Mouse (Mus musculus) heart, embryonic 16.5 days (tissue): Measurements from ENCODE around the gene Klf5. TPM values are rescaled to one million over a fixed set of nuclear protein-coding genes. Genes with fewer than 3 reads are reported as not detected.

ENCODE experiments used
- ATAC-seq: fragments of 200-750 bp; cut with Nextera tagmentation; replicated peaks from 2 replicates; pipeline ENCODE4 v1.8.0; 2017; ENCODE audit warnings: moderate number of reproducible peaks; ENCODE audit not compliant: insufficient read depth, low FRiP score; ENCODE audit errors: extremely low read depth
- H3K27ac ChIP-seq: fragments of 300-500 bp; sonication (generic); 2 replicates; pipeline ENCODE4 v1.5.1; 2014; ENCODE audit warnings: mild to moderate bottlenecking, low read length, control low read depth, moderate library complexity
- H3K27me3 ChIP-seq: fragments of 300-500 bp; sonication (generic); 2 replicates; pipeline ENCODE4 v1.6.1; 2014; ENCODE audit warnings: low read length, mixed read lengths; ENCODE audit not compliant: control insufficient read depth, insufficient read depth
- H3K36me3 ChIP-seq: fragments of 300-500 bp; sonication (generic); 2 replicates; pipeline ENCODE4 v1.6.1; 2014; ENCODE audit not compliant: control insufficient read depth, insufficient read depth
- H3K4me1 ChIP-seq: fragments of 300-500 bp; sonication (generic); 2 replicates; pipeline ENCODE4 v1.6.1; 2014; ENCODE audit warnings: low read length, mixed read lengths; ENCODE audit not compliant: control insufficient read depth, insufficient read depth
- H3K4me2 ChIP-seq: fragments of 300-500 bp; sonication (generic); 2 replicates; pipeline ENCODE4 v1.6.1; 2014; ENCODE audit warnings: low read depth, mild to moderate bottlenecking, control low read depth, low read length
- H3K4me3 ChIP-seq: fragments of 300-500 bp; sonication (generic); 2 replicates; pipeline ENCODE4 v1.5.1; 2014; ENCODE audit warnings: mild to moderate bottlenecking, control low read depth, low read length
- H3K9ac ChIP-seq: fragments of 300-500 bp; sonication (generic); 2 replicates; pipeline ENCODE4 v1.6.1; 2014; ENCODE audit warnings: low read length, control low read depth
- H3K9me3 ChIP-seq: fragments of 300-500 bp; sonication (generic); replicated peaks from 2 replicates; pipeline ENCODE4 v1.6.1; 2016; ENCODE audit warnings: low read length; ENCODE audit not compliant: control insufficient read depth
- WGBS: fragments of 180-500 bp; shearing (Covaris S2); extraction: QIAGEN DNeasy Blood & Tissue Kit; methylation state at CpG from one replicate; pipeline ENCODE4 v1.1.7; 2014; 5-methylcytosine and 5-hydroxymethylcytosine counted together
- polyA plus RNA-seq: library from polyadenylated mRNA; unstranded; fragments of >200 nt; fragmentation: Nextera tagmentation; extraction: Ambion mirVana; gene quantifications from 2 replicates; pipeline ENCODE4 v1.2.1, GENCODE M21; 2015

Gene Klf5
- polyA plus RNA-seq, 1 experiment from 2014 or later, result 2.7 TPM

GRCm38 (mm10) chr14:99304387-99304786 is 5.9 kb downstream of the Klf5 start:
- Histone ChIP-seq H3K9ac (no peak overlapping the region), H3K27ac (no peak overlapping the region), H3K9me3 (no peaks in the 10 kb centered on the region), H3K27me3 (peaks cover 3% of the 10 kb centered on the region; the same call in 1 of the 2 replicates), H3K4me2 (no peak overlapping the region), H3K36me3 (peaks cover 3% of the 10 kb centered on the region; the same call in 1 of the 2 replicates), H3K4me1 (peaks cover 6% of the 10 kb centered on the region; the same call in 1 of the 2 replicates), H3K4me3 (no peak overlapping the region)
- 75% methylated on average over 3 of the region's 3 CpGs for WGBS
- ATAC-seq, result no peak

GRCm38 (mm10) chr14:99304997-99305792 is 6.7 kb downstream of the Klf5 start:
- Histone ChIP-seq H3K27ac (no peak overlapping the region), H3K27me3 (no peaks in the 10 kb centered on the region; the same call in 1 of the 2 replicates), H3K4me2 (no peak overlapping the region), H3K9me3 (no peaks in the 10 kb centered on the region), H3K4me3 (no peak overlapping the region), H3K36me3 (peaks cover 3% of the 10 kb centered on the region; the same call in 1 of the 2 replicates), H3K9ac (no peak overlapping the region), H3K4me1 (peaks cover 6% of the 10 kb centered on the region; the same call in 1 of the 2 replicates)
- no peak for ATAC-seq
- 82% methylated on average over 12 of the region's 12 CpGs for WGBS

GRCm38 (mm10) chr14:99306410-99306809 is 7.9 kb downstream of the Klf5 start:
- Histone ChIP-seq H3K4me3 (no peak overlapping the region), H3K4me1 (peaks cover 6% of the 10 kb centered on the region; the same call in 1 of the 2 replicates), H3K9me3 (no peaks in the 10 kb centered on the region), H3K4me2 (no peak overlapping the region), H3K9ac (no peak overlapping the region), H3K36me3 (peaks cover 3% of the 10 kb centered on the region; the same call in 1 of the 2 replicates), H3K27ac (no peak overlapping the region), H3K27me3 (no peaks in the 10 kb centered on the region)
- ATAC-seq, result no peak
- WGBS, result 46% methylated on average over 7 of the region's 7 CpGs

GRCm38 (mm10) chr14:99309606-99310005 is 11.1 kb downstream of the Klf5 start:
- no peak overlapping the region for H3K27ac ChIP-seq
- no peak overlapping the region for H3K4me3 ChIP-seq
- peaks cover 3% of the 10 kb centered on the region; the same call in 1 of the 2 replicates for H3K36me3 ChIP-seq
- no peaks in the 10 kb centered on the region for H3K9me3 ChIP-seq
- H3K4me2 ChIP-seq, result no peak overlapping the region
- ATAC-seq, result no peak
- H3K27me3 ChIP-seq, result no peaks in the 10 kb centered on the region
- no peak overlapping the region for H3K9ac ChIP-seq
- peaks cover 6% of the 10 kb centered on the region; the same call in 1 of the 2 replicates for H3K4me1 ChIP-seq
- 90% methylated on average over 9 of the region's 9 CpGs for WGBS

- 67% methylated on average over 7 of the region's 7 CpGs for WGBS
- no peak overlapping the region for H3K27ac ChIP-seq
Measured at GRCm38 (mm10) chr14:99310358-99310757, 11.9 kb downstream of the Klf5 start.

GRCm38 (mm10) chr14:99313062-99313461 is 14.6 kb downstream of the Klf5 start:
- H3K4me1 ChIP-seq, result no peaks in the 10 kb centered on the region
- no peaks in the 10 kb centered on the region for H3K27me3 ChIP-seq
- H3K36me3 ChIP-seq, result peaks cover 3% of the 10 kb centered on the region; the same call in 1 of the 2 replicates
- H3K4me2 ChIP-seq, result no peak overlapping the region
- no peaks in the 10 kb centered on the region for H3K9me3 ChIP-seq
- H3K4me3 ChIP-seq, result no peak overlapping the region
- 79% methylated on average over 24 of the region's 24 CpGs for WGBS
- no peak overlapping the region for H3K9ac ChIP-seq
- no peak for ATAC-seq
- no peak overlapping the region for H3K27ac ChIP-seq

More at GRCm38 (mm10) chr14:99310358-99310757, 11.9 kb downstream of the Klf5 start:
- Histone ChIP-seq H3K4me1 (peaks cover 6% of the 10 kb centered on the region; the same call in 1 of the 2 replicates), H3K27me3 (no peaks in the 10 kb centered on the region), H3K9me3 (no peaks in the 10 kb centered on the region), H3K36me3 (peaks cover 3% of the 10 kb centered on the region; the same call in 1 of the 2 replicates), H3K4me3 (no peak overlapping the region), H3K9ac (no peak overlapping the region), H3K4me2 (no peak overlapping the region)
- ATAC-seq, result no peak

- 93% methylated on average over 4 of the region's 4 CpGs for WGBS
- no peaks in the 10 kb centered on the region for H3K9me3 ChIP-seq
- H3K27ac ChIP-seq, result no peak overlapping the region
- H3K36me3 ChIP-seq, result peaks cover 3% of the 10 kb centered on the region; the same call in 1 of the 2 replicates
- no peak overlapping the region for H3K9ac ChIP-seq
- no peak for ATAC-seq
- H3K4me2 ChIP-seq, result no peak overlapping the region
- no peak overlapping the region for H3K4me3 ChIP-seq
- H3K27me3 ChIP-seq, result no peaks in the 10 kb centered on the region
- H3K4me1 ChIP-seq, result no peaks in the 10 kb centered on the region
Measured at GRCm38 (mm10) chr14:99316275-99316674, 17.8 kb downstream of the Klf5 start.

GRCm38 (mm10) chr14:99320736-99321135 is 22.2 kb downstream of the Klf5 start:
- H3K4me1 ChIP-seq, result no peaks in the 10 kb centered on the region
- 88% methylated on average over 5 of the region's 5 CpGs for WGBS
- no peak overlapping the region for H3K4me3 ChIP-seq
- ATAC-seq, result no peak
- no peaks in the 10 kb centered on the region for H3K27me3 ChIP-seq
- no peak overlapping the region for H3K9ac ChIP-seq
- no peaks in the 10 kb centered on the region for H3K9me3 ChIP-seq
- no peak overlapping the region for H3K4me2 ChIP-seq
- no peak overlapping the region for H3K27ac ChIP-seq
- no peaks in the 10 kb centered on the region for H3K36me3 ChIP-seq

- no peak for ATAC-seq
- no peak overlapping the region for H3K4me2 ChIP-seq
- H3K4me3 ChIP-seq, result no peak overlapping the region
- no peaks in the 10 kb centered on the region for H3K4me1 ChIP-seq
- no peak overlapping the region for H3K9ac ChIP-seq
- no peaks in the 10 kb centered on the region for H3K36me3 ChIP-seq
- H3K27me3 ChIP-seq, result no peaks in the 10 kb centered on the region
- no peak overlapping the region for H3K27ac ChIP-seq
- 92% methylated on average over 10 of the region's 10 CpGs for WGBS
- no peaks in the 10 kb centered on the region for H3K9me3 ChIP-seq
Measured at GRCm38 (mm10) chr14:99323376-99323775, 24.9 kb downstream of the Klf5 start.
